Mouse (Mus musculus) MEL-GATA-1-ER (cell line): Measurements from ENCODE around the gene Fbxo46.

Source experiments
- DNase-seq: peaks from one replicate; pipeline ENCODE4 v3.0.0-alpha.2; 2012; ENCODE audit warnings: low read depth; ENCODE audit errors: extremely low read depth

Fbxo46 gene

DNA sequence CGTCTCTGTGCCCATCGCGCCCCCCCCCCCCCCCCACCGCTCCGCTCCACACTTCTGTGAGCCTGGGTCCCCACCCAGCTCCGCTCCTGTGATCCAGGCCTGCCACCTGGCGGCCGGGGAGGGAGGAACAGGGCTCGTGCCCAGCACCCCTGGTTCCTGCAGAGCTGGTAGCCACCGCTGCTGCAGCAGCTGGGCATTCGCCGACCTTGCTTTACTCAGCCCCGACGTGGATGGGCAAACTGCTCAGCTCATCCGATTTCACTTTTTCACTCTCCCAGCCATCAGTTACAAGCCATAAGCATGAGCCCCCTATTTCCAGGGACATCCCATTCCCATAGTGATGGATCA lies 26.5 kb upstream of the Fbxo46 start:
- DNase-seq = no peak

GRCm38 (mm10) chr7:19093537-19094385 lies 25.9 kb upstream of the Fbxo46 start:
- DNase-seq = peak; percentile 94

GRCm38 (mm10) chr7:19094471-19094825 lies 25.2 kb upstream of the Fbxo46 start, which contains the start of gene Six5:
Gene Six5 (plus strand): TSS chr7:19094594.
- no peak for DNase-seq

DNA sequence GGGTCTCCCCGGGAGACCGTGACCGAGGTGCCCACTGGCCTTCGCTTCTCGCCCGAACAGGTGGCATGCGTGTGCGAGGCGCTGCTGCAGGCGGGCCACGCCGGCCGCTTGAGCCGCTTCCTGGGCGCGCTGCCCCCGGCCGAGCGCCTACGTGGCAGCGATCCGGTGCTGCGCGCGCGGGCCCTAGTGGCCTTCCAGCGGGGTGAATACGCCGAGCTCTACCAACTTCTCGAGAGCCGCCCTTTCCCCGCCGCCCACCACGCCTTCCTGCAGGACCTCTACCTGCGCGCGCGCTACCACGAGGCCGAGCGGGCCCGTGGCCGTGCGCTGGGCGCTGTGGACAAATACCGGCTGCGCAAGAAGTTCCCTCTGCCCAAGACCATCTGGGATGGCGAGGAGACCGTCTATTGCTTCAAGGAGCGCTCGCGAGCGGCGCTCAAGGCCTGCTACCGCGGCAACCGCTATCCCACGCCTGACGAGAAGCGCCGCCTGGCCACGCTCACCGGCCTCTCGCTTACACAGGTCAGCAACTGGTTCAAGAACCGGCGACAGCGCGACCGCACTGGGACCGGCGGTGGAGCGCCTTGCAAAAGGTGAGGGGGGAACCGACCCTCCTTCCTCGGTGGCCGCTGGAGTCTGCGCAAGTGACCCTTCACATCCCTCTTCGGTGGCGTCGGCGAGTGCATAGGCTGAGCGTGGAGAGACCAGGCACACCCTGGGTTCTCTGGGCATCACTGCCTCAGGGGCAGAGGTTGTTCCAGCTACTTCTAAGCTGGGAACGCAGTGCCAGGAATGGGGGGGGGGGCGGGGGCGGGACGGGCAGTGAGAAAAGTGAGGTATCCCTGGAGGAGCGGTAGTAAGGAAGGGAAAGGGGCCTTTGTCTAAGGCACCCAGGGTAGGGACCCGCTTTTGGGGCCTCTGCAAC lies 24.6 kb upstream of the Fbxo46 start:
- DNase-seq = no peak

GRCm38 (mm10) chr7:19095751-19096110 lies 23.9 kb upstream of the Fbxo46 start:
- no peak for DNase-seq

- DNase-seq = no peak
Measured at GRCm38 (mm10) chr7:19096421-19096976, 23.2 kb upstream of the Fbxo46 start.

GRCm38 (mm10) chr7:19097217-19097616 lies 22.4 kb upstream of the Fbxo46 start:
- no peak for DNase-seq

GRCm38 (mm10) chr7:19097863-19098262 lies 21.8 kb upstream of the Fbxo46 start:
- no peak for DNase-seq

- DNase-seq = no peak
Measured at GRCm38 (mm10) chr7:19098811-19099210, 20.8 kb upstream of the Fbxo46 start.

DNA sequence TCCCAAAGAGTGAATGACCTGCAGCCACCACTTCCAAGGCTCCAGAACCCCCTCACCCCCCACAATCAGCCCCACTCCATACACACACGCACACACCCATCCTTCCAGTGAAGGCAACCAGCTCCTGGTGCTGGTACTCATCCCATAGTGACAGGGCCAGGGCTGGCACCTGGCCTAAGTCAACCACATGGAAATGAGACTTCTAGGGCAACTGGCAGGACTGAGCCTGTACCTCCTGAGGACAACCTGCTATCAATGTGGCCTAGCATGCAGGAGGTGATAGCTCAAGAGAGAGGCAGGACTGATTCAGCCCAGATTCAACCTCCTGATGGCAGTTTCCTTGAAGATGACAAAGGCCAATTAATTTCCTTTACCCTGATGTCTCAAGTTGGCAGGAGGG lies 19.4 kb upstream of the Fbxo46 start:
- no peak for DNase-seq

- no peak for DNase-seq
Measured at GRCm38 (mm10) chr7:19103741-19104140, 15.9 kb upstream of the Fbxo46 start.

- no peak for DNase-seq
Measured at GRCm38 (mm10) chr7:19104486-19104885, 15.2 kb upstream of the Fbxo46 start.

DNA sequence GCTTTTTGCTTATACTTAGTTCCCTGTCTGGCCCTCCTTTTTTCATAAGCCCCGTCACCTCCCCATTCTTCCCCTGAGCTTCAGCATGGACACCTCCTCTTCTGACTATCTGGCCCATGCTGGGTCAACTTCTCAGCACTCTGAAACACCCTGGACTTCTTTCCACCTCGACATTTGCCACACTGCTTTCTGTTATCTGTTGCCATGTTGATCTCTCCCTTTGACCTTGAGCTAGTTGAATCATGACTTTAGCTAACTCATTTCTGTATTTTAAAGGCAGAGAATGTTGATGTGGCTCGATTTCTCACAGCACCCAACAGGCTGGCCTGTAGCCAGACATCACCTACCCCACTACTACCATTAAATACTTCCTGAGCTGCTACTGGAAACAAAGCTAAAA lies 12.2 kb upstream of the Fbxo46 start:
- no peak for DNase-seq

DNA sequence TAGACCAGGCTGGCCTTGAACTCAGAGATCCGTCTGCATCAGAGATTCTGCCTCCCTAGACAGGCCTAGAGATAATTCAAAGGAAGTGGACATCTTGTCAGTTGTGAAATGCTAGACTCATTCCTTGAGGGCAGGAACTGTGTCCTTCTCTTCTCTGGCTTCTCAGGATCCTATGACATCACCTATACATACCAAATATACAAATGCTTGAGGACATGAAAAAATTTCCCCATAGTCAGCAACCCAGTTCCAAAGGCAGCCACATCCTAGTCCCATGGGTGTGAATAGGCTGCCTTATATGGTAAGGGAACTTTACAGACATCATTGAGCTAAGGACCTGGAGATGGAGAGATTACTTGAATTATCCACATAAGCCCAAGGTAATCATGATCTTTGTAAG lies 10.1 kb upstream of the Fbxo46 start:
- no peak for DNase-seq

DNA sequence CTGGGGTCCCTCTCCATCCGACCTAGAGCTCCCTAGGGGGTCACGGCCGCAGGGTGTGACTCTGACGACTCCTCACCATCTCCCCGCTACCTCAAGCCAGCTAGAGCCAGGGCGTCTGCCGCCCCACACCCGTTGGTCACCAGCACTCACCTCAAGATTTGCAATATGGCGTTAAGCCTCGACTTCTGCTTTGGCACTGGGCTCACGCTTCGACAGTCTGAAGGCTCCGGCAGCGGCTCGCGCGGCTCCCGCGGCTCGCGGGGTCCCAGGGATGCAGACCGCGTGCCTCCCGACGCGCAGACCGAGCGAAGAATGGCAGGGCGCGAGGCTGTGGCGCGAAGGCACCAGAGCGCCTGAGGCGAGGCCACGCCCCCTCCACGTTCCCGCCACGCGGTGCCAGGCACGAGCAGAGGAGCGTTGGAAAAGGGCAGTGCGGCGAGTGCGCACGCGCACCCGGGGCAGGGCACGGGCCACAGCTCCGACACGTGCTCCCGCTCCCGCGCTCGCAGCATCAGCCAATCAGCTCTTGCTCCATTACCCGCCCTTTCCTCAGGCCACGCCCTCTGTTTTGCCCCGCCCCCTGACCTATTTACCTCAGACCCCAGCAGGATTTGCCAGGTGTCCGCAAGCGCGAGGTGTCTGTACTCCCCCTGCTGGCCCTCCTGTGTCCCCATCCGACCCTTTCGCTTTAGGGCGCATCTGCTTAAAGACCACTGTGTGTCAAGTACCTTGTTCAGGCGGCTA lies 1.5 kb upstream of the Fbxo46 start, which contains the start of gene Gm4969:
Gene Gm4969, minus strand, starts transcription at position 341 of the 744 bp plus-strand sequence.
- DNase-seq = no peak

DNA sequence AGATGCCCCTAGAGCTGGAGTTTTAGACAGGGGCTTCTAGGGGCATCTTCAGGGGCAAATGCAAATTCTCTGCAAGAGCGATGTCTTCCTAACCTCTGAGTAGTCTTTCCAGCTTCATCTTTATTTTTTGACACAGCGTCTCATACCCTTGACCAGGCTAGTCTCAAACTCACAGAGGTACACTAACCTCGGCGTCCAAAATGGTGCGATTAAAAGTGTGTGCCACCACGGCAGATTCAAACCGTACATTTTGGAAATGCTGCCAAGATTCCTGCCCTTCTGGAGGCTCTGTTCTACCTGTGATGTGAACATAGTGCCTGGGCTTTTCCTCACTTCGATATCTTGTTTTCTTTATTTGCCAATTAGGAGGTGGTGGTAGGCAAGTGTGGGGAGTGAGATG lies 576 bp upstream of the Fbxo46 start:
- DNase-seq = no peak

- DNase-seq = no peak
Measured at GRCm38 (mm10) chr7:19121686-19122085, 2.0 kb downstream of the Fbxo46 start.

DNA sequence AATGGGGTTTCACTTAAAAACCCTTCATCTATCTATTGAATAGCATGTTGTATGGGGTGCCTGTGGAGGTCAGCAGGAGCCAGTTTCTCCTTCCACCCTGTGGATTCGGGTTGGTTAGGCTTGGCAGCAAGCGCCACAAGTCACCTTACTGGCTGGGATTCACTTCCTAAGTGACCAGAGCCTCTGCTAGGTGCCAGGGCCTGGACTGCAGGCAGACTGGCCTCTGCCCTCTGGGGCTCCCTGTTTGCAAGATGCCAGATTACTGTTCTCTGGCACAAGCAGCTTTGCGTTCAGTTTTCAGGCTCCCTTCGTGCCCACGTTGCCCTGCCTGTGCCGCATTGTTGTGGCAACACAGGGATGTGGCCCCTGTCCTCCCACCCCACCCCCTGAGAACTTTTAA lies 5.1 kb downstream of the Fbxo46 start:
- no peak for DNase-seq

GRCm38 (mm10) chr7:19127744-19128143 lies 8.1 kb downstream of the Fbxo46 start:
- DNase-seq = no peak

GRCm38 (mm10) chr7:19129396-19129795 lies 9.7 kb downstream of the Fbxo46 start:
- no peak for DNase-seq

DNA sequence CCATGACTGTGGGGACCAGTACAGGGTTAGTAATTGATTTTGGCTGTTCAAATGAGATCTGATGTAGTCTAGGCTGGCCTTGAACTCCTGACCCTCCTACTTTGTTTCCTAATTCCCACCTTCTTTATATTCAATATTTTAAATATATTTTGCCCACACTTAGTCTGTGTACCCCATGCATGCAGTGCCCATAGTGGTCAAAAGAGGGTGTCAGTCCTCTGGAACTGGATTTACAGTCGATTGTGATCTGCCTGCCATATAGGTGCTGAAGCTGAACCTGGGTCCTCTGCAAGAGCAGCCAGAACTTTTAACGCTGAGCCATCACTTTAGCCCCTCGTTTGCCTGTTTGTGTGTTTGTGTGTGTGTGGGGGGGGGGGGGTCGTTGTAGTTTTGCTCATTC lies 11.0 kb downstream of the Fbxo46 start:
- no peak for DNase-seq
